Mouse (Mus musculus) liver, postnatal 0 days (tissue): ENCODE results near the gene Zw10. TPM values are rescaled to one million over a fixed set of nuclear protein-coding genes. Genes with fewer than 3 reads are reported as not detected.

Source experiments
- ATAC-seq: fragments of 200-750 bp; cut with Nextera tagmentation; 2 replicates; pipeline ENCODE4 v1.8.0; 2017; ENCODE audit warnings: mild to moderate bottlenecking, moderate library complexity
- DNase-seq: peaks from one replicate; pipeline ENCODE4 v3.0.0-alpha.2; 2016
- H3K27ac ChIP-seq: fragments of 300-500 bp; sonication (generic); 2 replicates; pipeline ENCODE4 v1.5.1; 2014; ENCODE audit warnings: antibody characterized with exemption, moderate library complexity, mild to moderate bottlenecking, low read depth
- H3K27me3 ChIP-seq: fragments of 300-500 bp; sonication (generic); 2 replicates; pipeline ENCODE4 v1.6.1; 2014; ENCODE audit warnings: low read length, control low read depth, mixed read lengths; ENCODE audit not compliant: insufficient read depth
- H3K36me3 ChIP-seq: fragments of 300-500 bp; sonication (generic); replicated peaks from 2 replicates; pipeline ENCODE4 v1.6.1; 2014; ENCODE audit warnings: mild to moderate bottlenecking, control low read depth, low read length, moderate library complexity, mixed read lengths; ENCODE audit not compliant: insufficient read depth
- H3K4me1 ChIP-seq: fragments of 300-500 bp; sonication (generic); 2 replicates; pipeline ENCODE4 v1.6.1; 2014; ENCODE audit warnings: antibody characterized with exemption, mild to moderate bottlenecking, control low read depth; ENCODE audit not compliant: insufficient read depth
- H3K4me2 ChIP-seq: fragments of 300-500 bp; sonication (generic); 2 replicates; pipeline ENCODE4 v1.6.1; 2014; ENCODE audit warnings: low read depth, mild to moderate bottlenecking, low read length, moderate library complexity, mixed read lengths
- H3K4me3 ChIP-seq: fragments of 300-500 bp; sonication (generic); 2 replicates; pipeline ENCODE4 v1.5.1; 2014; ENCODE audit warnings: low read depth, low read length
- H3K9ac ChIP-seq: fragments of 300-500 bp; sonication (generic); replicated peaks from 2 replicates; pipeline ENCODE4 v1.6.1; 2014; ENCODE audit warnings: mild to moderate bottlenecking, moderate library complexity
- H3K9me3 ChIP-seq: fragments of 300-500 bp; sonication (generic); 2 replicates; pipeline ENCODE4 v1.6.1; 2016; ENCODE audit warnings: mild to moderate bottlenecking, control low read depth, low read length, mixed read lengths
- CTCF ChIP-seq: sonication (generic); IDR thresholded peaks from 2 replicates; pipeline ENCODE4 v1.5.1; 2016; ENCODE audit warnings: antibody characterized with exemption, low read depth
- EP300 ChIP-seq: IDR thresholded peaks from 2 replicates; pipeline ENCODE4 v1.6.1; 2016; ENCODE audit warnings: antibody characterized with exemption, low read depth, mild to moderate bottlenecking
- WGBS: fragments of 180-500 bp; shearing (Covaris S2); extraction: QIAGEN DNeasy Blood & Tissue Kit; methylation state at CpG from one replicate; pipeline ENCODE4 v1.1.7; 2014; ENCODE audit not compliant: insufficient replicate concordance; 5-methylcytosine and 5-hydroxymethylcytosine counted together
- polyA plus RNA-seq: library from polyadenylated mRNA; unstranded; fragments of >200 nt; fragmentation: Nextera tagmentation; extraction: Ambion mirVana; gene quantifications from 2 replicates; pipeline ENCODE4 v1.2.1, GENCODE M21; 2015

Zw10 gene
- polyA plus RNA-seq, 1 experiment from 2014 or later = 10.0 TPM

GRCm38 (mm10) chr9:49119759-49120158 is 64.3 kb downstream of the Zw10 start:
- no peak for ATAC-seq
- H3K9ac ChIP-seq = no peak overlapping the region
- TF ChIP-seq CTCF (no peak), EP300 (no peak)
- no peak overlapping the region for H3K4me2 ChIP-seq
- no peak overlapping the region for H3K27ac ChIP-seq
- no peaks in the 10 kb centered on the region for H3K9me3 ChIP-seq
- H3K4me1 ChIP-seq = no peaks in the 10 kb centered on the region
- no peaks in the 10 kb centered on the region for H3K36me3 ChIP-seq
- 74% methylated on average over 4 of the region's 4 CpGs for WGBS
- H3K27me3 ChIP-seq = no peaks in the 10 kb centered on the region
- no peak for DNase-seq
- H3K4me3 ChIP-seq = no peak overlapping the region

GRCm38 (mm10) chr9:49125706-49126105 is 70.3 kb downstream of the Zw10 start:
- Histone ChIP-seq H3K4me1 (no peaks in the 10 kb centered on the region), H3K27ac (no peak overlapping the region), H3K27me3 (no peaks in the 10 kb centered on the region), H3K9me3 (no peaks in the 10 kb centered on the region), H3K9ac (no peak overlapping the region), H3K4me2 (no peak overlapping the region), H3K36me3 (no peaks in the 10 kb centered on the region), H3K4me3 (no peak overlapping the region)
- no peak for DNase-seq
- no peak for ATAC-seq
- WGBS = 63% methylated on average over 7 of the region's 7 CpGs
- TF ChIP-seq EP300 = no peak
- no peak for TF ChIP-seq CTCF

Other genes with a start within 250 kb of the Zw10 start
- gene Zbtb16, start 219.4 kb upstream of the Zw10 start, polyA plus RNA-seq = 2.2 and 2.5 TPM in 2 replicates
- gene Htr3a, start 144.5 kb upstream of the Zw10 start, polyA plus RNA-seq = not detected in 2 replicates
- gene Htr3b, start 90.6 kb upstream of the Zw10 start, polyA plus RNA-seq = not detected in 2 replicates
- 2.5 and 3.9 TPM in 2 replicates for gene Usp28, start 70.2 kb upstream of the Zw10 start, polyA plus RNA-seq
- gene Tmprss5, start 25.6 kb downstream of the Zw10 start, polyA plus RNA-seq = not detected in 2 replicates
- gene Gm4894, start 194.9 kb downstream of the Zw10 start, polyA plus RNA-seq = not detected in 2 replicates